Mouse (Mus musculus): ENCODE data around the gene Cfap73. TPM values are rescaled to one million over a fixed set of nuclear protein-coding genes. Genes with fewer than 3 reads are reported as not detected.

The Cfap73 gene
- total and polyA plus RNA-seq, 2 experiments from 2014 or later, result not detected

DNA sequence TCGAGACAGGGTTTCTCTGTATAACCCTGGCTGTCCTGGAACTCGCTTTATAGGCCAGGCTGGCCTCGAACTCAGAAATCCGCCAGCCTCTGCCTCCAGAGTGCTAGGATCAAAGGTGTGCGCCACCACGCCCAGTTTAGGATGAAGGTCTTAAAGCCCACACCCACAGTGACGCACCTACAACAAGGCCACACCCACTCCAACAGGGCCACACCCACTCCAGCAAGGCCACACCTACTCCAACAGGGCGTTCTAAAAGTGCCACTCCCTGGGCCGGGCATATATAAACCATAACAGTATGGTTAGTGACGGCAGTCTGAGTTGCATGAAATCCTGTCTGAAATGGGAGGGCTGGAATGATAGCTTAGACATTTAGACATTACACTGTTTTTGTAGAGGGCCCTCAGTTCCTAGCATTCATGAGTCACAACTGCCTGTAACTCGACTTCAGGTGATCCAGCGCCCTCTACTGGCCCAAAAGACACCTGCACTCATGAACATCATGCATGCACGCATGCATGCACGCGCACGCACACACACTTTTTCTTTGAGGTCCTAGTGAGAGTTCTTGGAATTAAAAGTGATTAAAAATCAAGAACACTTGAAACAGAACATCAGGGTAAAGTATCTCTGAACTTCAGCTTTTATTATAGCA is 43.6 kb downstream of the Cfap73 start:
- ATAC-seq (ENCODE audit: insufficient read depth, low read depth), result no peak
- 76% methylated on average over 16 of the region's 16 CpGs for WGBS

GRCm38 (mm10) chr5:120588569-120589094 is 45.4 kb downstream of the Cfap73 start, which contains the start of the genes Tpcn1 and Iqcd:
TSS of gene Tpcn1 (minus strand) at chr5:120588673.
TSS of gene Iqcd (plus strand) at chr5:120589016.
- Histone ChIP-seq H3K27ac (ENCODE audit: low read depth) (peak within 1 kb of the TSS; percentile 75), H3K4me1 (ENCODE audit: control insufficient read depth, insufficient read depth) (peaks cover 16% of the 10 kb centered on the region; the same call in 1 of the 2 replicates), H3K4me2 (ENCODE audit: low read depth, low read length) (peak within 1 kb of the TSS; percentile 94), H3K27me3 (ENCODE audit: control insufficient read depth, insufficient read depth, low read length) (no peaks in the 10 kb centered on the region), H3K9me3 (replicated peaks; ENCODE audit: control insufficient read depth, low read length) (no peaks in the 10 kb centered on the region), H3K9ac (replicated peaks; ENCODE audit: low read depth, low read length) (peak within 1 kb of the TSS; percentile 75), H3K36me3 (replicated peaks; ENCODE audit: control insufficient read depth, insufficient read depth, low read length) (peaks cover 13% of the 10 kb centered on the region), H3K4me3 (ENCODE audit: low read depth, low read length) (peak within 1 kb of the TSS; percentile 78)
- DNase-seq (ENCODE audit: low spot score), result peak; percentile 99
- peak; percentile 85; the same call in 1 of the 2 replicates for TF ChIP-seq EP300 (IDR thresholded peaks at IDR 0.05; ENCODE audit: low read depth)
- TF ChIP-seq CTCF (IDR thresholded peaks at IDR 0.05; ENCODE audit: low read depth), result no peak
- 2% methylated on average over 34 of the region's 35 CpGs for WGBS
- ATAC-seq (ENCODE audit: insufficient read depth, low read depth), result peak; percentile 98

More for the DNA sequence above, 43.6 kb downstream of the Cfap73 start:
- no peak overlapping the region for H3K27ac ChIP-seq (ENCODE audit: low read depth)
- H3K27me3 ChIP-seq (ENCODE audit: control insufficient read depth, insufficient read depth, low read length), result no peaks in the 10 kb centered on the region
- H3K9me3 ChIP-seq (replicated peaks; ENCODE audit: control insufficient read depth, low read length), result no peaks in the 10 kb centered on the region
- no peak overlapping the region for H3K4me3 ChIP-seq (ENCODE audit: low read depth, low read length)
- no peak overlapping the region for H3K4me2 ChIP-seq (ENCODE audit: low read depth, low read length)
- no peaks in the 10 kb centered on the region for H3K36me3 ChIP-seq (replicated peaks; ENCODE audit: control insufficient read depth, insufficient read depth, low read length)
- no peak for DNase-seq (ENCODE audit: low spot score)
- TF ChIP-seq CTCF (IDR thresholded peaks at IDR 0.05; ENCODE audit: low read depth), result peak; percentile 38
- no peak for TF ChIP-seq EP300 (IDR thresholded peaks at IDR 0.05; ENCODE audit: low read depth)
- no peak overlapping the region for H3K9ac ChIP-seq (replicated peaks; ENCODE audit: low read depth, low read length)
- H3K4me1 ChIP-seq (ENCODE audit: control insufficient read depth, insufficient read depth), result peaks cover 16% of the 10 kb centered on the region; the same call in 1 of the 2 replicates

- no peaks in the 10 kb centered on the region for H3K9me3 ChIP-seq (replicated peaks; ENCODE audit: control insufficient read depth, low read length)
- H3K9ac ChIP-seq (replicated peaks; ENCODE audit: low read depth, low read length), result peak overlapping the region; percentile 75
- ATAC-seq (ENCODE audit: insufficient read depth, low read depth) (no peak; the same call in 1 of the 2 replicates), DNase-seq (ENCODE audit: low spot score) (no peak)
- 2% methylated on average over 20 of the region's 29 CpGs for WGBS
- H3K4me3 ChIP-seq (ENCODE audit: low read depth, low read length), result peak overlapping the region; percentile 78
- no peaks in the 10 kb centered on the region for H3K27me3 ChIP-seq (ENCODE audit: control insufficient read depth, insufficient read depth, low read length)
- TF ChIP-seq EP300 (IDR thresholded peaks at IDR 0.05; ENCODE audit: low read depth) (no peak), CTCF (IDR thresholded peaks at IDR 0.05; ENCODE audit: low read depth) (no peak)
- H3K4me1 ChIP-seq (ENCODE audit: control insufficient read depth, insufficient read depth), result peaks cover 16% of the 10 kb centered on the region; the same call in 1 of the 2 replicates
- peak overlapping the region; percentile 94 for H3K4me2 ChIP-seq (ENCODE audit: low read depth, low read length)
- peak overlapping the region; percentile 75 for H3K27ac ChIP-seq (ENCODE audit: low read depth)
- H3K36me3 ChIP-seq (replicated peaks; ENCODE audit: control insufficient read depth, insufficient read depth, low read length), result peaks cover 19% of the 10 kb centered on the region
Observed at GRCm38 (mm10) chr5:120587940-120588568, 46.0 kb downstream of the Cfap73 start.

DNA sequence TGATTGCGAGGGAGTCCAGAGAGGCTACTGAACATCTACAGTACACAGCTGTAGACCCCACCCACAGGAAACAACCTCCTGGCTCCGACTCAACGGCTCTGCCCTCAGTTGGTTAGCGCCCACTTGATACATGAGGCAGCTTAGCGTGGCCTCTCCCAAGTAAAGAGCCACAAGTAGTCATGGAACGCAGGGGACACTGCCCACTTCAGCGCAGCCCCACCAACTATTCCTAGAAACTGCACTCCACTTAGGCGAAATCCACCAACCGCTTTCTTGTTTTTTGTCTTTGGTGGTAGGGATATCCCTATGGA is 46.5 kb downstream of the Cfap73 start:
- ATAC-seq (ENCODE audit: insufficient read depth, low read depth), result no peak
- WGBS, result 19% methylated on average over 9 of the region's 9 CpGs
- peak; percentile 39 for DNase-seq (ENCODE audit: low spot score)

DNA sequence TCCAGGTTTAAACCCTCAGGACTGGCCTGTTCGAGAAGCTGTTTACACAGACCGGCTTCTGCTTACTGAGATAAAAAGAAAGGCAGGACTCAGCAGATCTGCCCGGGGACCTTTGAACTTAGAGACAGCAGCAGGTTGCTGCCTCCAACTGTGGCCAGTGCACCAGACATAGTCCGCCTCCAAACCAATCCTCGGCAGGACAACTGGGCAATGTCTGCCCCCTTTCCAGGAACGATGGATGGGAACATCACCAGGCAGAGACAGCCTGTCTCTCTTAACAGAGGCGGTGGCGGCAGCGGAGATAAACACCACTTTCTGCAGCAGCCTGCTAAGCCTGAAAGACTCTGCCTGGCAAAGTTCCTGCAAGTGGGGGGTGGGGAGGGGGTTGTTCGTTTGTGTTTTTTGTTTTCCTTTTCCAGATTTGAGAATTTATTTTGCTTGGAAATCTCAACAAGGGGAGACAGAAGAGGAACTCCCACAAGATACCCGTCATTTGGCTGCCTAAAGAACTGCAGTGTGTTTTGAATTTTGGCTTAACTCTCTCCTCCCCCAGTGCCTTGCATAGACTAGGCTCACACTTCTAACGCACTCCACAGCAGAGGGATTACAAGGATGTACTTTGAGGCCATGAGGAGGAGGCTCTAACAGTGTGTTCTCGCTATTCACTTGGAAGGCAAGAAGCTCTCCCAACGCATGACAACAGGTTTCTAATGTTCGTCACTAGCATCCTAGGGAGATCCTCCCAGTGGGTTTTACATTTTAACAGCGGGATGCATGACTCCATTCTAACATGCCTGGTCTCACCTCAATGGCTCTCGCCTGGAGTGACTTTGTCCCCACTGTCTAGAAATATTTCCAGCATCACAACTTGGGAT is 47.1 kb downstream of the Cfap73 start:
- peak overlapping the region; percentile 75 for H3K27ac ChIP-seq (ENCODE audit: low read depth)
- 11% methylated on average over 17 of the region's 17 CpGs for WGBS
- peaks cover 22% of the 10 kb centered on the region for H3K36me3 ChIP-seq (replicated peaks; ENCODE audit: control insufficient read depth, insufficient read depth, low read length)
- no peaks in the 10 kb centered on the region for H3K9me3 ChIP-seq (replicated peaks; ENCODE audit: control insufficient read depth, low read length)
- peak; percentile 41 for DNase-seq (ENCODE audit: low spot score)
- peak overlapping the region; percentile 78 for H3K4me3 ChIP-seq (ENCODE audit: low read depth, low read length)
- ATAC-seq (ENCODE audit: insufficient read depth, low read depth), result no peak
- no peak overlapping the region for H3K9ac ChIP-seq (replicated peaks; ENCODE audit: low read depth, low read length)
- H3K27me3 ChIP-seq (ENCODE audit: control insufficient read depth, insufficient read depth, low read length), result no peaks in the 10 kb centered on the region
- H3K4me2 ChIP-seq (ENCODE audit: low read depth, low read length), result peak overlapping the region; percentile 94
- no peak for TF ChIP-seq EP300 (IDR thresholded peaks at IDR 0.05; ENCODE audit: low read depth)
- peaks cover 19% of the 10 kb centered on the region; the same call in 1 of the 2 replicates for H3K4me1 ChIP-seq (ENCODE audit: control insufficient read depth, insufficient read depth)

More for the DNA sequence above, 46.5 kb downstream of the Cfap73 start:
- Histone ChIP-seq H3K27me3 (ENCODE audit: control insufficient read depth, insufficient read depth, low read length) (no peaks in the 10 kb centered on the region), H3K4me3 (ENCODE audit: low read depth, low read length) (peak overlapping the region; percentile 78), H3K36me3 (replicated peaks; ENCODE audit: control insufficient read depth, insufficient read depth, low read length) (peaks cover 22% of the 10 kb centered on the region), H3K9me3 (replicated peaks; ENCODE audit: control insufficient read depth, low read length) (no peaks in the 10 kb centered on the region), H3K4me2 (ENCODE audit: low read depth, low read length) (peak overlapping the region; percentile 94), H3K4me1 (ENCODE audit: control insufficient read depth, insufficient read depth) (peaks cover 16% of the 10 kb centered on the region; the same call in 1 of the 2 replicates), H3K27ac (ENCODE audit: low read depth) (peak overlapping the region; percentile 75; the same call in 1 of the 2 replicates), H3K9ac (replicated peaks; ENCODE audit: low read depth, low read length) (peak overlapping the region; percentile 75; the same call in 1 of the 2 replicates)
- TF ChIP-seq EP300 (IDR thresholded peaks at IDR 0.05; ENCODE audit: low read depth) (no peak), CTCF (IDR thresholded peaks at IDR 0.05; ENCODE audit: low read depth) (no peak)
